Mouse (Mus musculus) CH12.LX (cell line): ENCODE data around the gene Rab3a. TPM values are rescaled to one million over a fixed set of nuclear protein-coding genes. Genes with fewer than 3 reads are reported as not detected.

Experiments used
- DNase-seq: peaks from one replicate; pipeline ENCODE4 v3.0.0-alpha.2; 2013; ENCODE audit errors: extremely low read depth
- H3K27ac ChIP-seq: 2 replicates; pipeline ENCODE4 v1.5.1; 2012; ENCODE audit warnings: low read depth, mild to moderate bottlenecking, control low read depth, moderate library complexity; ENCODE audit not compliant: insufficient read depth
- H3K27me3 ChIP-seq: replicated peaks from 2 replicates; pipeline ENCODE3; 2012; ENCODE audit warnings: inconsistent platforms
- H3K36me3 ChIP-seq, 2 experiments: replicated peaks in 1 of 2; 2 replicates each; pipeline versions ENCODE3 to v1.6.1; 2012; ENCODE audit warnings: inconsistent platforms in 1 of 2, low read length in 1 of 2, mild to moderate bottlenecking in 1 of 2, mixed read lengths in 1 of 2, moderate library complexity in 1 of 2; ENCODE audit not compliant: control insufficient read depth in 1 of 2, insufficient read depth in 1 of 2
- H3K4me1 ChIP-seq, 2 experiments: 2 replicates each; pipeline ENCODE4 v1.6.1; 2012; ENCODE audit warnings: inconsistent platforms in 1 of 2, moderate library complexity in 1 of 2; ENCODE audit not compliant: insufficient read depth in 2 of 2, control insufficient read depth in 1 of 2
- H3K4me2 ChIP-seq: 2 replicates; pipeline ENCODE4 v1.6.1; 2012; ENCODE audit warnings: low read depth, mild to moderate bottlenecking, control low read depth; ENCODE audit not compliant: poor library complexity, insufficient read depth, severe bottlenecking
- H3K4me3 ChIP-seq, 3 experiments: fragments of 150-350 bp in 1 of 3; sonication (generic) in 1 of 3; replicated peaks in 1 of 3; 2 replicates each; pipeline versions ENCODE3 to v1.5.1; 2011 to 2012; ENCODE audit warnings: low read depth in 2 of 3, low read length in 2 of 3, mild to moderate bottlenecking in 2 of 3, moderate library complexity in 2 of 3, control low read depth in 1 of 3, improper control_type of control experiment in 1 of 3, inconsistent platforms in 1 of 3, mixed read lengths in 1 of 3; ENCODE audit not compliant: poor library complexity in 1 of 3
- H3K79me2 ChIP-seq: replicated peaks from 2 replicates; pipeline ENCODE4 v1.6.1; 2012; ENCODE audit warnings: mild to moderate bottlenecking, moderate library complexity; ENCODE audit not compliant: control insufficient read depth, poor library complexity, insufficient read depth, severe bottlenecking; ENCODE audit errors: extremely low read depth
- H3K9ac ChIP-seq: 2 replicates; pipeline ENCODE4 v1.6.1; 2012; ENCODE audit warnings: low read depth, mild to moderate bottlenecking, control low read depth, moderate library complexity; ENCODE audit not compliant: insufficient read depth
- H3K9me3 ChIP-seq: replicated peaks from 2 replicates; pipeline ENCODE3; 2012; ENCODE audit warnings: low read length, inconsistent platforms, mixed read lengths
- BHLHE40 ChIP-seq: IDR thresholded peaks from 2 replicates; pipeline ENCODE4 v1.6.1; 2011; ENCODE audit warnings: mild to moderate bottlenecking, low read depth, low read length, improper control_type of control experiment
- CHD1 ChIP-seq: IDR thresholded peaks from 2 replicates; pipeline ENCODE4 v1.6.1; 2012; ENCODE audit warnings: low read depth, low read length, improper control_type of control experiment, inconsistent platforms
- CHD2 ChIP-seq: IDR thresholded peaks from 2 replicates; pipeline ENCODE4 v1.6.1; 2011; ENCODE audit warnings: low read length, improper control_type of control experiment
- CTCF ChIP-seq, 2 experiments: IDR thresholded peaks in 1 of 2; conservative IDR thresholded peaks in 1 of 2; 2 replicates each; pipeline ENCODE4 v1.5.1; 2011 to 2012; ENCODE audit warnings: low read depth in 2 of 2, low read length in 2 of 2, improper control_type of control experiment in 1 of 2, inconsistent platforms in 1 of 2, mild to moderate bottlenecking in 1 of 2, moderate library complexity in 1 of 2
- ELF1 ChIP-seq: IDR thresholded peaks from 2 replicates; pipeline ENCODE4 v1.6.1; 2014; ENCODE audit warnings: low read depth, mild to moderate bottlenecking, inconsistent platforms, low read length, improper control_type of control experiment
- EP300 ChIP-seq: IDR thresholded peaks from 2 replicates; pipeline ENCODE4 v1.6.1; 2011; ENCODE audit warnings: low read length, improper control_type of control experiment
- HCFC1 ChIP-seq: IDR thresholded peaks from 2 replicates; pipeline ENCODE4 v1.6.1; 2012; ENCODE audit warnings: low read depth, mild to moderate bottlenecking, inconsistent platforms, low read length, improper control_type of control experiment
- IRF4 ChIP-seq: IDR thresholded peaks from 2 replicates; pipeline ENCODE4 v1.6.1; 2014; ENCODE audit warnings: low read depth, mild to moderate bottlenecking, inconsistent platforms, low read length, improper control_type of control experiment
- JUN ChIP-seq: IDR thresholded peaks from 2 replicates; pipeline ENCODE4 v1.6.1; 2011; ENCODE audit warnings: low read depth, mild to moderate bottlenecking, low read length, improper control_type of control experiment, moderate library complexity; ENCODE audit not compliant: insufficient read depth
- KAT2A ChIP-seq: IDR thresholded peaks from 2 replicates; pipeline ENCODE4 v1.6.1; 2012; ENCODE audit warnings: low read length, improper control_type of control experiment, inconsistent platforms; ENCODE audit not compliant: insufficient replicate concordance
- MAFK ChIP-seq: IDR thresholded peaks from 2 replicates; pipeline ENCODE4 v1.6.1; 2011; ENCODE audit warnings: low read length, improper control_type of control experiment; ENCODE audit not compliant: insufficient replicate concordance
- MAZ ChIP-seq: IDR thresholded peaks from 2 replicates; pipeline ENCODE4 v1.6.1; 2012; ENCODE audit warnings: low read depth, mild to moderate bottlenecking, inconsistent platforms, low read length, improper control_type of control experiment, moderate library complexity
- MEF2A ChIP-seq: IDR thresholded peaks from 2 replicates; pipeline ENCODE4 v1.6.1; 2014; ENCODE audit warnings: low read depth, mild to moderate bottlenecking, inconsistent platforms, low read length, improper control_type of control experiment, borderline replicate concordance
- MXI1 ChIP-seq: IDR thresholded peaks from 2 replicates; pipeline ENCODE4 v1.6.1; 2011; ENCODE audit warnings: mild to moderate bottlenecking, low read depth, low read length, improper control_type of control experiment
- MYC ChIP-seq: IDR thresholded peaks from 2 replicates; pipeline ENCODE4 v1.6.1; 2011; ENCODE audit warnings: low read depth, mild to moderate bottlenecking, improper control_type of control experiment, low read length
- NELFE ChIP-seq: IDR thresholded peaks from 2 replicates; pipeline ENCODE4 v1.6.1; 2011; ENCODE audit warnings: low read depth, low read length, improper control_type of control experiment
- NRF1 ChIP-seq: IDR thresholded peaks from 2 replicates; pipeline ENCODE4 v1.6.1; 2014; ENCODE audit warnings: low read depth, mild to moderate bottlenecking, inconsistent platforms, low read length, improper control_type of control experiment, moderate library complexity
- PAX5 ChIP-seq: IDR thresholded peaks from 2 replicates; pipeline ENCODE4 v1.6.1; 2012; ENCODE audit warnings: low read length, inconsistent platforms, mixed read lengths
- RAD21 ChIP-seq: IDR thresholded peaks from 2 replicates; pipeline ENCODE4 v1.6.1; 2011; ENCODE audit warnings: low read depth, mild to moderate bottlenecking, low read length, improper control_type of control experiment, moderate library complexity
- RCOR1 ChIP-seq: conservative IDR thresholded peaks from 2 replicates; pipeline ENCODE4 v1.6.1; 2012; ENCODE audit warnings: low read depth, mild to moderate bottlenecking, inconsistent platforms, low read length, improper control_type of control experiment
- SMC3 ChIP-seq: IDR thresholded peaks from 2 replicates; pipeline ENCODE4 v1.6.1; 2011; ENCODE audit warnings: low read depth, low read length, improper control_type of control experiment
- UBTF ChIP-seq: IDR thresholded peaks from 2 replicates; pipeline ENCODE4 v1.6.1; 2012; ENCODE audit warnings: low read depth, mild to moderate bottlenecking, inconsistent platforms, low read length, improper control_type of control experiment, moderate library complexity
- USF2 ChIP-seq: conservative IDR thresholded peaks from 2 replicates; pipeline ENCODE4 v1.6.1; 2011; ENCODE audit warnings: low read depth, low read length, improper control_type of control experiment
- ZC3H11A ChIP-seq: IDR thresholded peaks from 2 replicates; pipeline ENCODE4 v1.6.1; 2012; ENCODE audit warnings: low read depth, mild to moderate bottlenecking, inconsistent platforms, low read length, improper control_type of control experiment
- dilution Hi-C: fragments of 300-500 bp; cut with MboI; formaldehyde crosslinking; loops from 2 replicates; pipeline ENCODE4 v1.14.3; 2020; ENCODE audit warnings: low sequenced_read_pairs; ENCODE audit not compliant: extremely low pct_unique_long_range_greater_than_20kb, extremely low pct_ligation_motif_present
- in situ Hi-C: fragments of 300-500 bp; cut with MboI; formaldehyde crosslinking; loops from 3 replicates; pipeline ENCODE4 v1.14.3; 2019; ENCODE audit warnings: low sequenced_read_pairs, low pct_ligation_motif_present, low pct_unique_long_range_greater_than_20kb, mixed read lengths
- polyA plus RNA-seq: library from polyadenylated mRNA; unstranded; fragments of >175 nt; gene quantifications from 2 replicates; pipeline ENCODE4 v1.2.1, GENCODE M21; 2012; ENCODE audit warnings: low read depth; ENCODE audit not compliant: insufficient read length
- total RNA-seq, 2 experiments: library from RNA; depleted of rRNA; stranded (reverse); fragments of 300-350 nt in 1 of 2; fragments of >200 nt in 1 of 2; gene quantifications; 2 replicates each; pipeline ENCODE4 v1.2.3; 2012 to 2014

Rab3a gene
- total and polyA plus RNA-seq, 3 experiments, result 0.87 to 1.9 (median 0.99) TPM

GRCm38 (mm10) chr8:70737705-70738104 lies 16.8 kb upstream of the Rab3a start:
- Histone ChIP-seq H3K79me2 (no peaks in the 10 kb centered on the region), H3K9me3 (no peaks in the 10 kb centered on the region), H3K27ac (no peak overlapping the region), H3K4me3 (no peak overlapping the region), H3K36me3 (peaks cover 0 to 5% of the 10 kb centered on the region in 2 experiments), H3K9ac (no peak overlapping the region), H3K4me2 (no peak overlapping the region), H3K4me1 (peaks cover 5 to 25% of the 10 kb centered on the region in 2 experiments), H3K27me3 (no peaks in the 10 kb centered on the region)
- TF ChIP-seq NELFE, result no peak
- TF ChIP-seq IRF4, result no peak
- TF ChIP-seq MAZ, result no peak
- TF ChIP-seq MYC, result no peak
- TF ChIP-seq KAT2A, result no peak
- TF ChIP-seq MEF2A, result no peak
- TF ChIP-seq CHD1, result no peak
- no peak for TF ChIP-seq RCOR1
- no peak for TF ChIP-seq NRF1
- no peak for TF ChIP-seq PAX5
- TF ChIP-seq JUN, result no peak
- no peak for DNase-seq
- in situ Hi-C loops (no loop called here), dilution Hi-C loops (no loop called here)

GRCm38 (mm10) chr8:70738211-70738610 lies 16.3 kb upstream of the Rab3a start:
- in situ Hi-C loops, result no loop called here
- no peak for DNase-seq
- TF ChIP-seq CTCF (conservative IDR thresholded peaks at IDR 0.05 in 1 of 2, IDR thresholded peaks at IDR 0.05 in 1 of 2; ENCODE audit: low read depth in 2 of 2, low read length in 2 of 2), result no peak
- TF ChIP-seq IRF4, result no peak
- TF ChIP-seq RAD21, result no peak
- no peak for TF ChIP-seq MAFK
- no peak for TF ChIP-seq CHD2
- TF ChIP-seq PAX5, result no peak
- TF ChIP-seq CHD1, result no peak
- no peak for TF ChIP-seq EP300
- TF ChIP-seq HCFC1, result no peak
- no peak for TF ChIP-seq MYC
- TF ChIP-seq BHLHE40, result no peak
- TF ChIP-seq MXI1, result no peak
- TF ChIP-seq ELF1, result no peak
- no peak for TF ChIP-seq USF2
- TF ChIP-seq SMC3, result no peak
- no peak for TF ChIP-seq ZC3H11A
- TF ChIP-seq UBTF, result no peak
- no peak for TF ChIP-seq MAZ
- no peak overlapping the region for H3K9ac ChIP-seq
- H3K27me3 ChIP-seq, result no peaks in the 10 kb centered on the region
- peaks cover 0 to 5% of the 10 kb centered on the region in 2 experiments for H3K36me3 ChIP-seq
- H3K4me3 ChIP-seq, result no peak overlapping the region
- H3K9me3 ChIP-seq, result no peaks in the 10 kb centered on the region
- dilution Hi-C loops, result no loop called here
- no peak overlapping the region for H3K27ac ChIP-seq
- no peaks in the 10 kb centered on the region for H3K79me2 ChIP-seq
- H3K4me2 ChIP-seq, result no peak overlapping the region
- peaks cover 5 to 24% of the 10 kb centered on the region in 2 experiments; a peak in 3 of 4 replicates for H3K4me1 ChIP-seq
